Mouse (Mus musculus) Patski (cell line): Measurements from ENCODE around the gene Elovl5. TPM values are rescaled to one million over a fixed set of nuclear protein-coding genes. Genes with fewer than 3 reads are reported as not detected.
A peak's percentile ranks its signal among the peaks of the same experiment; 100 is the strongest.

Experiments
- ATAC-seq: fragments of 100-300 bp; one replicate; pipeline ENCODE4 v1.8.0; 2021
- CTCF ChIA-PET: fragments of 350-600 bp; sonication (Branson Sonifier 250); formaldehyde crosslinking; loops from one replicate; lab custom pipeline; 2022; ENCODE audit warnings: inconsistent platforms; lab: Charles Lee
- POLR2A ChIA-PET: fragments of 350-600 bp; sonication (Branson Sonifier 250); formaldehyde crosslinking; loops from one replicate; lab custom pipeline; 2022; ENCODE audit warnings: antibody characterized with exemption, inconsistent platforms; lab: Charles Lee
- DNase-seq: peaks from one replicate; pipeline ENCODE4 v3.0.0-alpha.2; 2011; ENCODE audit warnings: low read depth, low spot score
- H3K27me3 ChIP-seq: fragments of 371-371 bp; one replicate; pipeline ENCODE4 v1.5.1; 2021
- CTCF ChIP-seq: fragments of 100-300 bp; IDR thresholded peaks from one replicate; pipeline ENCODE4 v1.5.1; 2021
- in situ Hi-C: fragments of 300-500 bp; cut with MboI; formaldehyde crosslinking; loops from 3 replicates; pipeline ENCODE4 v1.11.1; 2018; ENCODE audit warnings: low pct_unique_long_range_greater_than_20kb, mixed read lengths
- polyA plus RNA-seq: library from polyadenylated mRNA; unstranded; gene quantifications from one replicate; pipeline ENCODE4 v1.2.3, GENCODE M21; 2021

The Elovl5 gene
- polyA plus RNA-seq, 1 experiment from 2014 or later: 65.1 TPM

DNA sequence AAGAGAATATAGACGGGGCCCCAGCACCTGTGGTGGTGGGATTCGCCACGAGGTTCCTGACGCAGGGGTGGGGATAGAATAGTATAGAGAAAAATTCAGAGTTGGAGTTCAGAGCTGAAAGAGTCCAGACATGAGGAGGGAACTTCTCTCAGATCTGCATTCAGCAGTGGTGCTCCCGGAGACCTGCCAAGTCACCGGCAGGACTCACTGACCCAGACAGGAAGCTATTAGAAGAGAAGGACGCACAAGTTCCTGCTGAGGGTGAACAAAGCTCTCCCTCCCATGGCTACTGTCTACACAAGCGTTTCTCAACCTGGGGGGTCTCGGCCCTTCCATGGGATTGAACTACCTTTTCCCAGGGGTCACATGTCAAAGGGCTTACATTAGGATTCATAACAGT lies 78.1 kb downstream of the Elovl5 start:
- no peak for ATAC-seq
- no peaks in the 10 kb centered on the region for H3K27me3 ChIP-seq
- POLR2A ChIA-PET: no interaction called here
- CTCF ChIA-PET: no interaction called here
- DNase-seq: no peak
- in situ Hi-C loops: no loop called here
- no peak for TF ChIP-seq CTCF

DNA sequence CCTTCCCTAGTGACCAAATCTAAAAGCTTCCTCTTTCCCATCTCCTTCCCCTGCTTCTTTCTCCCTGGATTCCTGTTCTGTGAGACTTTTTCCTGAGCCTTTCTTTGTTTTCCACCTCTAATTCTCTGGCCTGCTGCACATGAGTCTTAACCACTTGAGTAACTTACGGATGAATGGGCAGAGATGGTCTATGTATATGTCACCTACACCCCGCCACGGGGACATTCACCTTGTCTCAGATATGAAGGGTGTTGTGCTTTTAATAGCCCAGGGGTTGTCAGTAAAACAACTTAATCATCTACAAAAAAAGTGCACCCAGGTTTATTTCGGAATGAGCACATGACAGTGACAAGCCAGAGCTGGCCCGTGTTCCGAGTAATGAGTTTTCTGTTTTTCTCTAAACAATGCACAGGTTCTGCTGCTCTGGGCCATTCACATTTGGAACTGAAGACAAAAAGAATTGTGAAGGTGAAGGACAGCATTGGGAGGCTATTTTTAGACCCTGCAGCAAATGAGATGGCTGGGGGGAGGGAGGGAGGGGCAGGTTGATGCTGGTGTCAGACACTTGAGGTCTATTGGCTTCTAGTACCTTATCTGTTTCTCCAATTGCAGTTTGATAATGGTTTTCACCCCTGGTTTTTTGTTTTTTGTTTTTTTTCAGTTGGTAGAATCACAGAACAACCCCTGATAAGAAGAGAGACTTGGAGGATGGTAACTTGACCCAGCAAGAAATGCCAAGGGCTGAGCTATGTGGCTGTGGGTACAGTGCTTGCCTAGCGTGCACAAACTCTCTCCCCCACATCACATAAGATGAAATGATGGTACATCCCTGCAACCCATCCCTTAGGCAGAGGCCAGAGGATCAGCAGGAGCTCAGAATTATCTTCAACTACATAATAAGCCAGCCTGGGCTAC lies 83.7 kb downstream of the Elovl5 start:
- ATAC-seq (no peak), DNase-seq (no peak)
- CTCF ChIA-PET: interaction anchor here (0.8 to 1.0 kb wide), 2 partner anchors 43 to 171 kb away, joined by 3 read pairs; no protein-coding TSS in a partner anchor
- H3K27me3 ChIP-seq: no peaks in the 10 kb centered on the region
- no peak for TF ChIP-seq CTCF
- POLR2A ChIA-PET: interaction anchor here (0.6 kb wide), 1 partner anchor 17 kb away, joined by 3 read pairs; no protein-coding TSS in a partner anchor
- in situ Hi-C loops: no loop called here

DNA sequence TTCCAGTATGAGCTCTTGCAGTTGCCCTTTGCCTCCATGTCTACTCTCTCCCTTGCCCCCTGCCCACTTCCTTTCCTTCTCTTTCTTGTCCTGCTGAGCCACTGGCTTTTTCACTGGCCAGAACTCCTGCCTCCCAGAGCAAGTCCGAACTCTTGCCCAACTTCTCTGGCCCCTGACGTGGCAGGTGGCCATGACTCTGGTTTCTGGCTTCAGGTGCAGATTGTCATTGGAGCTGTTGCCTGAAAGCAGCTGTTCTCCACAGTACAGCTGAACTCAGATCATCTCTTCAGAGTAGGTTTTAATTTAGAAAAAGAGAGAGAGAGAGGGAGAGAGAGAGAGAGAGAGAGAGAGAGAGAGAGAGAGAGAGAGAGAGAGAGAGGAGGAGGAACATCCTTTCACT lies 86.1 kb downstream of the Elovl5 start:
- ATAC-seq (no peak), DNase-seq (no peak)
- ChIA-PET CTCF (no interaction called here), POLR2A (no interaction called here)
- no peaks in the 10 kb centered on the region for H3K27me3 ChIP-seq
- no peak for TF ChIP-seq CTCF
- in situ Hi-C loops: no loop called here

DNA sequence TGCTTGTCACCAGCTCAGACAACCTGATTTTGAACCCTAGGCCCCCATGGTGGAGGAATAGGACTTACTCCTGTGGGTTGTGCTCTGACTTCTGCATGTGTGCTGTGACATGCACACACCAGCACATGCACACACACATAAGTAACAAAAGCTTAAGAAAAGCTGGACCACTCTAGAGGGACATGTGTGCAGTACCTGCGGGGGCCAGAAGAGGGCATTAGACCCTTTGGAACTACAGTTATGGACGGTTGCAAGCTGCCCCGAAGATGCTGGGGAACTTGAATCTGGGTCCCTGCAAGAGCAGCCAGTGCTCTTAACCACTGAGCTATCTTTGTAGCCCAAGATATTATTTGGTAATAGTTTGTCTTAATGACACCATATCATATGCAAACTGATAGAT lies 88.3 kb downstream of the Elovl5 start:
- H3K27me3 ChIP-seq: no peaks in the 10 kb centered on the region
- TF ChIP-seq CTCF: peak; percentile 70
- ATAC-seq (no peak), DNase-seq (no peak)
- in situ Hi-C loops: no loop called here
- POLR2A ChIA-PET: interaction anchor here (0.6 to 1.0 kb wide), 2 partner anchors 82 to 203 kb away, joined by 3 to 5 read pairs; no protein-coding TSS in a partner anchor
- CTCF ChIA-PET: interaction anchor here (1.2 to 2.8 kb wide), 3 partner anchors 11 to 58 kb away, joined by 3 to 17 read pairs (median 3); no protein-coding TSS in a partner anchor

DNA sequence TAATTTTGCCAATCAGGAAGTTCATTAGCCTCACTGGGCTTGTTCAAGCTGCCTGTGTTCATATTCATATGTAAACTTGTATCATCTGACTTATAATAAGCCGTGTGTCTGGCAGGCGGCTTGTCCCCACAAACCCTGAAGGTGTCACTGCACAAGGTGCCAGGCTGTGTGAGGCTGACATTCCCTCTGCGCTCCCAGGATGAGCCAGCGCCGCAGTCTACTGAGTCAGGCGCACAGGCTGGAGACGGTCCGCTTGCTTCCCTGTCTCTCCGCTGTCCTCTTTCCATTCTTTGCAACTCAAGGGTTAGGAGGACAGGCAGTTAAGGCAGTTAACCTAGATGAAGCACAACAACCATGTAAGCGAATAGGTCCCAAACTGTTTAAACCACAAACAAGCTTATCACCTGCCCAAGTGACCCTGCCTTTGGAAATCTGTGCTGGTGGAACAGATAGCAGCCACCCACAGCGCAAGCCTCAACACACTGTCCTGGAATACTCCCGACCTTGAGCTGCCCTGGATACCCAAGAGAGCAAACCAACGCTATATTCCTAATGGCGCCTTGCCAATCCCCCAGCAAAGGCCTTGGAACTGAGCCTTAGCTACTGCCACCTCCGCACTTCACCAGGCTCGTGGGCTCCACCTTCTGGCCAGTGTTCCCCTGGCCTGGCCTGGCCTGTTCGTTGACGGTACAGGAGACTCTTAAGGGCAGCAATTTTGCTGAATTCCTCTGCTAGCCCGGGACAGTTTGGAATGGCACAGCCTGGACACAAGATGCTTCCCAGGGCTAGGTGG lies 89.2 kb downstream of the Elovl5 start:
- no peak for DNase-seq
- ATAC-seq: peak; percentile 76
- ChIA-PET CTCF (interaction anchor here (0.9 to 2.8 kb wide), 6 partner anchors 8 to 95 kb away, joined by 3 to 17 read pairs (median 3); no protein-coding TSS in a partner anchor), POLR2A (interaction anchor here (1.0 kb wide), 1 partner anchor 204 kb away, joined by 5 read pairs; no protein-coding TSS in a partner anchor)
- no peaks in the 10 kb centered on the region for H3K27me3 ChIP-seq
- peak; percentile 81 for TF ChIP-seq CTCF
- in situ Hi-C loops: no loop called here

DNA sequence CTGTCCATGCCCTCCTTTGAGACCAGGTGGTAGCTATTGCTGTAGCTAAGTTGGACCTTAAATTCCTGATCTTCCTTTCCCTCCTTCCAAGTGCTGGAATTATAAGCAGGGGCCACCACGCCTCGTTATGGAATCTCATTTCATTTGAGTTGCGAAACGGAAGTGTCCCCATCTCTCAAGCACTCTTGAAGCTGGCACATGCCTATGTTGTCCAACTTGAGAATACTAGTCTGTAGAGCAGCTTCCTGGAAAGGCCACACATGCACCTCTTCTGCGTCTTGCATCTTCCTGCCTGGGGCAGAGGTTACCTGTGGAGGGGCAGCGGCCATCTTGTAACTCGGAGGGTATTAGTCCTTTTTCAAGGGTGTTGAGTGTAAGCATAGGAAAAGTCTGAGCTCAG lies 92.2 kb downstream of the Elovl5 start:
- POLR2A ChIA-PET: interaction anchor here (0.6 kb wide), 2 partner anchors 11 to 161 kb away, joined by 3 read pairs; no protein-coding TSS in a partner anchor

DNA sequence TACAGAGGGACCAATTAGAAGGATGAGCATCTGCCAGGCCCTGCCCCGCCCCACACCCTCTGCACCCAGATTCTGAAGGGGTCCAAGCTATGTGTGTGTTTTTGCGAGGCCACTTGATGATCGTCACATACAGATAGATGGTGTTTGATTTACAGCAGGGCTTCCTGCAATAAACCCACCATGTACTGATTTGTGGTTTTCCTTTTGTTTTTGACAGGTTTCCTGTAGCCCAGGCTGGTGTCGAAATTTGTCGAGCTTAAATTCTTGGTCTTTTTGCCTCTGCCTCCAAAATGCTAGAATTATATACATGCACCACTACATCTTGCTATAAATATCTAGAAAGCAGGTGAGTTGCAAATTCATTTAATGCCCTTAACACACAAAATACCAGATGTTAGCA lies 93.0 kb downstream of the Elovl5 start:
- no peaks in the 10 kb centered on the region for H3K27me3 ChIP-seq
- in situ Hi-C loops: loop anchor here (5.0 kb wide), 1 partner anchor 198 kb away; no protein-coding TSS in a partner anchor
- ATAC-seq (no peak), DNase-seq (no peak)
- ChIA-PET CTCF (interaction anchor here (0.8 to 1.6 kb wide), 5 partner anchors 11 to 204 kb away, joined by 3 to 5 read pairs (median 3); no protein-coding TSS in a partner anchor), POLR2A (no interaction called here)
- TF ChIP-seq CTCF: no peak

More for the DNA sequence above, 92.2 kb downstream of the Elovl5 start:
- CTCF ChIA-PET: interaction anchor here (0.8 to 1.6 kb wide), 3 partner anchors 10 to 203 kb away, joined by 3 to 5 read pairs (median 4); no protein-coding TSS in a partner anchor
- no peaks in the 10 kb centered on the region for H3K27me3 ChIP-seq
- ATAC-seq (no peak), DNase-seq (no peak)
- TF ChIP-seq CTCF: no peak
- in situ Hi-C loops: no loop called here

DNA sequence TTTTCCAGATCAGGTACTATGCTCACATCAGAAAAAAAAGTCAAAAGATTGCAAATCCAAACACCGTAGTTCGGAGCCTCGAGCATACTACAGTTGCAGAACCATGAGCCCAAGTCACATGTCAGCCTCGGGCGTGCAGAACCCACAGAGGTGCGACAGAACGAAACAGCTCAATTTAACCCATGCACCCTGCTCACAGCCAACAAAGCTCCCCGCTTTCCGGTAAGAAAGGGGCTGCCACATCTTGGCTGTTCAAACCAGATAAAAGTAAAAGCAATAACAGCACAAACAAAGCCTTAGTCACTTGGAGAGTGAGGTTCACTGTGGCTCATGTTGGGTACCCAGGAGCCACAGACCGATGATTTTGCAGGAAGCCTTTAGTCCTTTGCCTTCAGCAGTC lies 93.5 kb downstream of the Elovl5 start:
- TF ChIP-seq CTCF: no peak

DNA sequence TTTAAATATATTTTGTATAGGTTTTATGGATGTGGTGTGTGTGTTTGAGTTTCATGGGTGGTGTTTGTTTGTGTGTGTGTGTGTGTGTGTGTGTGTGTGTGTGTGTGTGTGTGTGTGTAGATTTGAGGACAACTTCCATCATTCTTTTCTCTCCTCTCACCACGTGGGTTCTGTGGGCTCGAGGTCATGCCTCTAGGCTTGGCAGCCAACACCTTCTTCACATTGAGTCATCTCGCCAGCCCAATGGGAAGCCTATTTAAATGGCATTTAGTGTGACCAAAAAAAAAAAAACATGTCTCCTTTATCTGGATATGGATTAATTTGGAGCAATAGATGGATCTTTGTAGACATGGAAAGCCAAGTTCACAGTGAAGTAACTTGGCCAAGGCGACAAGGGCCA lies 94.9 kb downstream of the Elovl5 start:
- no peak for TF ChIP-seq CTCF
- in situ Hi-C loops: loop anchor here (5.0 kb wide), 1 partner anchor 200 kb away; no protein-coding TSS in a partner anchor
- ATAC-seq: no peak
- CTCF ChIA-PET: interaction anchor here (0.9 kb wide), 1 partner anchor 14 kb away, joined by 3 read pairs; no protein-coding TSS in a partner anchor
- DNase-seq: no peak
- no peaks in the 10 kb centered on the region for H3K27me3 ChIP-seq
- POLR2A ChIA-PET: no interaction called here

More for the DNA sequence above, 93.5 kb downstream of the Elovl5 start:
- CTCF ChIA-PET: interaction anchor here (1.4 to 1.5 kb wide), 2 partner anchors 11 to 52 kb away, joined by 3 read pairs; no protein-coding TSS in a partner anchor
- in situ Hi-C loops: loop anchor here (5.0 kb wide), 1 partner anchor 198 kb away; no protein-coding TSS in a partner anchor
- no peak for DNase-seq
- H3K27me3 ChIP-seq: no peaks in the 10 kb centered on the region
- ATAC-seq: no peak
- POLR2A ChIA-PET: no interaction called here

DNA sequence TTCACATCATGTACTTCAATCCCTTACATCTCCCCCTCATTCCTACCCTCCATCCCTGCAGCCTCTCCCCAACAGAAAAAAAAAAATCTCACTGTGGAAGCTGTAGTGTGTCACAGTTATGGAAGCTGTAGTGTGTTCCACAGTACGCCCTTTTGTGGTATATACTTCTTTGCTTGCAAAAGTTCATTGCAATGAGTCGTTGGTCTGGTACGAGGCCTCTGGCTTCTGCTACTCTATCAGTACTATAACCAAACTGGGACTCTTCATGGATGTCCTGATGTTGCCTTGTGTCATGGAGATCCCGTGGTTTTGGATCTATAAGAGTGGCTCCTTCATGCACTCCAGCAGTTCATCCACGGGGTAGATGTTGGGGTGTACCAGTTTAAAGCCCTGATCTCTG lies 95.5 kb downstream of the Elovl5 start:
- ATAC-seq: peak; percentile 35
- H3K27me3 ChIP-seq: no peaks in the 10 kb centered on the region
- in situ Hi-C loops: loop anchor here (5.0 kb wide), 1 partner anchor 200 kb away; no protein-coding TSS in a partner anchor
- ChIA-PET CTCF (no interaction called here), POLR2A (no interaction called here)
- no peak for TF ChIP-seq CTCF
- no peak for DNase-seq
